Mouse (Mus musculus) brain, embryonic 18.5 days (tissue): ENCODE results near the gene Cd300ld.
"Not testable (repeated sequence)": the region's sequence is repeated elsewhere in the genome, so short reads cannot be mapped to it uniquely, and the experiment has no call there.

Source experiments
- DNase-seq: peaks from one replicate; pipeline ENCODE4 v3.0.0-alpha.2; 2012; ENCODE audit warnings: low read depth, low spot score

The Cd300ld gene

GRCm38 (mm10) chr11:114989793-114990192 lies at the start of gene Cd300ld:
Cd300ld (minus strand) TSS chr11:114989922.
- no peak for DNase-seq

GRCm38 (mm10) chr11:115037669-115038068 lies 47.9 kb upstream of the Cd300ld start, which contains the start of gene Cd300ld5:
Cd300ld5 (minus strand) TSS chr11:115037769.
- not testable (repeated sequence) for DNase-seq

GRCm38 (mm10) chr11:115026912-115027311 lies 37.2 kb upstream of the Cd300ld start, which contains the start of gene Cd300ld4:
Cd300ld4 (minus strand) TSS chr11:115027012.
- DNase-seq: not testable (repeated sequence)

GRCm38 (mm10) chr11:115016093-115016492 lies 26.4 kb upstream of the Cd300ld start, which contains the start of gene Cd300ld2:
Cd300ld2 (minus strand) TSS chr11:115016193.
- DNase-seq: not testable (repeated sequence)

GRCm38 (mm10) chr11:115004070-115004469 lies 14.3 kb upstream of the Cd300ld start:
- no peak for DNase-seq

- DNase-seq: no peak
These were observed 11.8 kb upstream of the Cd300ld start, which contains the start of gene Cd300c2 for GRCm38 (mm10) chr11:115001474-115002040. Cd300c2 (minus strand) TSS chr11:115001880.

GRCm38 (mm10) chr11:114981866-114982265 lies 7.9 kb downstream of the Cd300ld start:
- no peak for DNase-seq

- no peak for DNase-seq
These were observed 17.0 kb downstream of the Cd300ld start for GRCm38 (mm10) chr11:114972726-114973125.

GRCm38 (mm10) chr11:114968752-114969207 lies 20.9 kb downstream of the Cd300ld start, which contains the start of gene Cd300c:
Cd300c (minus strand) TSS chr11:114969157.
- DNase-seq: no peak

GRCm38 (mm10) chr11:114965182-114965828 lies 24.4 kb downstream of the Cd300ld start:
- DNase-seq: no peak

- no peak for DNase-seq
These were observed 29.4 kb downstream of the Cd300ld start for GRCm38 (mm10) chr11:114960369-114960768.

- DNase-seq: no peak
These were observed 55.6 kb downstream of the Cd300ld start, which contains the start of gene Cd300lb for GRCm38 (mm10) chr11:114934144-114934543. Cd300lb (minus strand) TSS chr11:114934386.

GRCm38 (mm10) chr11:114933591-114933990 lies 56.1 kb downstream of the Cd300ld start:
- DNase-seq: no peak
